ENCODE assay signal across 27 mouse cellular contexts in the genomic region with DNA sequence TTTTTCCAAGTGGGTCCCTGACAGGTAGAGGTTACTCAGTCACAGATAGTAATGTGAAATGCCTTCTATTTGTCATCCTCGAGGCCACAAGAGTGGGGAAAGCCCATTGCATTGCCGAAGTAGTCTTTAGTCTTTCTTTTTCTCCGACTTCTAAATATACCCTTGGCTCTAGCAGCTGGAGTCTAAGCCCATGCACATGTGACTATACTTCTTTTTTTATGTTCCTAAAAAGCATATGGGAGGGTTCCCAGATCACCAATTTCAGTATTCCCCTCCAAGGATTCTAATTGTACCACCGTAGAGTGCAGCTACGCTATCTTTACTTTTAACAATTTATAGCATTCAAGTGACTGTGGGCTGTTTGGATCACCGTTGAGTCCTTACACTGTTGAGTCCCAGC.
"Had no signal": no experiment of that assay in that cellular context is flagged by ENCODE, and none has a peak within 500 bp of the region (broad histone marks: within the 10 kb centered on the region; RNA-seq: fewer than 3 reads in every experiment).

No protein-coding gene starts in this region.

- DNase-seq: gastrocnemius, postnatal 14 days; gastrocnemius, postnatal 36 days; heart, adult 11 months; heart, adult 2 months; heart, postnatal 14 days; heart, postnatal 36 days; kidney, adult 11 months; kidney, adult 2 months; kidney, adult 9 months; kidney, postnatal 14 days; kidney, postnatal 36 days; liver; liver, embryonic 13.5 days had no signal

- H3K4me1 ChIP-seq: heart, embryonic 13.5 days; heart, embryonic 15.5 days; hindbrain, embryonic 15.5 days; kidney, embryonic 15.5 days; liver, embryonic 13.5 days; liver, embryonic 15.5 days had no signal

- H3K4me2 ChIP-seq: heart, embryonic 11.5 days; heart, embryonic 13.5 days; heart, embryonic 15.5 days; hindbrain, embryonic 13.5 days; hindbrain, embryonic 15.5 days; kidney, embryonic 15.5 days; limb, embryonic 12.5 days; liver, embryonic 11.5 days; liver, embryonic 13.5 days; liver, embryonic 15.5 days had no signal

- ATAC-seq: hindbrain, postnatal 0 days; intestine, embryonic 16.5 days had no signal

- H3K36me3 ChIP-seq: heart, embryonic 13.5 days; heart, embryonic 15.5 days; hindbrain, embryonic 13.5 days; hindbrain, embryonic 15.5 days; kidney, embryonic 15.5 days; limb, embryonic 10.5 days; limb, embryonic 12.5 days; liver, embryonic 13.5 days; liver, embryonic 15.5 days had no signal

- H3K4me3 ChIP-seq: heart, adult 2 months; heart, embryonic 13.5 days; heart, embryonic 15.5 days; hindbrain, embryonic 13.5 days; hindbrain, embryonic 15.5 days; kidney, embryonic 15.5 days; layer of hippocampus, adult 2 months; limb, embryonic 10.5 days; limb, embryonic 12.5 days; liver, embryonic 13.5 days; liver, embryonic 15.5 days had no signal

- H3K27me3 ChIP-seq: heart, embryonic 13.5 days; heart, embryonic 15.5 days; hindbrain, embryonic 13.5 days; hindbrain, embryonic 15.5 days; kidney, embryonic 15.5 days; limb, embryonic 12.5 days; liver, embryonic 13.5 days; liver, embryonic 15.5 days had no signal

- H3K9ac ChIP-seq: heart, embryonic 13.5 days; heart, embryonic 15.5 days; hindbrain, embryonic 13.5 days; hindbrain, embryonic 15.5 days; kidney, embryonic 15.5 days; limb, embryonic 12.5 days; liver, embryonic 13.5 days; liver, embryonic 15.5 days had no signal

- H3K27ac ChIP-seq: heart, adult 2 months; heart, embryonic 13.5 days; heart, embryonic 15.5 days; hindbrain, embryonic 13.5 days; hindbrain, embryonic 15.5 days; hindbrain, postnatal 0 days; kidney, embryonic 15.5 days; kidney, postnatal 0 days; layer of hippocampus, adult 2 months; limb, embryonic 10.5 days; limb, embryonic 12.5 days; liver, embryonic 13.5 days; liver, embryonic 15.5 days had no signal

- H3K9me3 ChIP-seq: heart, embryonic 13.5 days; heart, embryonic 15.5 days; hindbrain, embryonic 13.5 days; hindbrain, embryonic 15.5 days; kidney, embryonic 15.5 days; limb, embryonic 10.5 days; limb, embryonic 12.5 days; liver, embryonic 13.5 days; liver, embryonic 15.5 days had no signal
